Mouse (Mus musculus) neural tube, embryonic 11.5 days (tissue): Measurements from ENCODE around the gene Gm20388. TPM values are rescaled to one million over a fixed set of nuclear protein-coding genes. Genes with fewer than 3 reads are reported as not detected.

Source experiments
- ATAC-seq: fragments of 200-750 bp; cut with Nextera tagmentation; 2 replicates; pipeline ENCODE4 v1.8.0; 2017; ENCODE audit warnings: moderate number of reproducible peaks, mild to moderate bottlenecking, moderate TSS enrichment, moderate library complexity; ENCODE audit not compliant: insufficient read depth, low FRiP score, low TSS enrichment
- DNase-seq: peaks from one replicate; pipeline ENCODE4 v3.0.0-alpha.2; 2015; ENCODE audit warnings: low spot score
- H3K27ac ChIP-seq: fragments of 300-500 bp; sonication (generic); 2 replicates; pipeline ENCODE4 v1.5.1; 2014; ENCODE audit warnings: low read depth, mild to moderate bottlenecking, low read length
- H3K27me3 ChIP-seq: fragments of 300-500 bp; sonication (generic); 2 replicates; pipeline ENCODE4 v1.6.1; 2014; ENCODE audit warnings: mild to moderate bottlenecking, low read length, mixed read lengths; ENCODE audit not compliant: control insufficient read depth, insufficient read depth
- H3K36me3 ChIP-seq: fragments of 300-500 bp; sonication (generic); 2 replicates; pipeline ENCODE4 v1.6.1; 2014; ENCODE audit warnings: mild to moderate bottlenecking, low read length, moderate library complexity, mixed read lengths; ENCODE audit not compliant: control insufficient read depth, insufficient read depth
- H3K4me1 ChIP-seq: fragments of 300-500 bp; sonication (generic); 2 replicates; pipeline ENCODE4 v1.6.1; 2014; ENCODE audit warnings: low read length, mixed read lengths; ENCODE audit not compliant: control insufficient read depth, insufficient read depth
- H3K4me2 ChIP-seq: fragments of 300-500 bp; sonication (generic); 2 replicates; pipeline ENCODE4 v1.6.1; 2014; ENCODE audit warnings: low read depth, mild to moderate bottlenecking, moderate library complexity
- H3K4me3 ChIP-seq: fragments of 300-500 bp; sonication (generic); 2 replicates; pipeline ENCODE4 v1.5.1; 2014; ENCODE audit warnings: low read depth, low read length
- H3K9ac ChIP-seq: fragments of 300-500 bp; sonication (generic); 2 replicates; pipeline ENCODE4 v1.6.1; 2014; ENCODE audit warnings: mild to moderate bottlenecking, low read length
- H3K9me3 ChIP-seq: fragments of 300-500 bp; sonication (generic); 2 replicates; pipeline ENCODE4 v1.6.1; 2016; ENCODE audit warnings: low read length; ENCODE audit not compliant: control insufficient read depth
- WGBS: fragments of 180-500 bp; shearing (Covaris S2); extraction: QIAGEN DNeasy Blood & Tissue Kit; methylation state at CpG from one replicate; pipeline ENCODE4 v1.1.7; 2014; 5-methylcytosine and 5-hydroxymethylcytosine counted together
- polyA plus RNA-seq: library from polyadenylated mRNA; unstranded; fragments of >200 nt; fragmentation: Nextera tagmentation; extraction: Ambion mirVana; gene quantifications from 2 replicates; pipeline ENCODE4 v1.2.1, GENCODE M21; 2014

Gm20388 gene
- polyA plus RNA-seq, 1 experiment from 2014 or later = not detected

GRCm38 (mm10) chr8:121688496-121688895 is 1777.9 kb downstream of the Gm20388 start:
- no peak overlapping the region for H3K27ac ChIP-seq
- WGBS = 42% methylated on average over 5 of the region's 5 CpGs

GRCm38 (mm10) chr8:121694453-121694852 is 1783.8 kb downstream of the Gm20388 start:
- H3K27ac ChIP-seq = no peak overlapping the region
- H3K4me1 ChIP-seq = peaks cover 10% of the 10 kb centered on the region
- no peak overlapping the region for H3K4me3 ChIP-seq
- H3K4me2 ChIP-seq = no peak overlapping the region
- 52% methylated on average over 4 of the region's 4 CpGs for WGBS
- no peak for DNase-seq
- H3K27me3 ChIP-seq = no peaks in the 10 kb centered on the region
- no peaks in the 10 kb centered on the region for H3K36me3 ChIP-seq
- no peak for ATAC-seq
- no peak overlapping the region for H3K9ac ChIP-seq
- H3K9me3 ChIP-seq = no peaks in the 10 kb centered on the region

More at GRCm38 (mm10) chr8:121688496-121688895, 1777.9 kb downstream of the Gm20388 start:
- H3K36me3 ChIP-seq = no peaks in the 10 kb centered on the region
- DNase-seq (no peak), ATAC-seq (no peak)
- H3K9ac ChIP-seq = no peak overlapping the region
- no peak overlapping the region for H3K4me2 ChIP-seq
- H3K27me3 ChIP-seq = no peaks in the 10 kb centered on the region
- H3K9me3 ChIP-seq = no peaks in the 10 kb centered on the region
- H3K4me1 ChIP-seq = peaks cover 4% of the 10 kb centered on the region
- no peak overlapping the region for H3K4me3 ChIP-seq

GRCm38 (mm10) chr8:121695585-121696184 is 1785.0 kb downstream of the Gm20388 start:
- no peaks in the 10 kb centered on the region for H3K36me3 ChIP-seq
- H3K9ac ChIP-seq = no peak overlapping the region
- peaks cover 10% of the 10 kb centered on the region for H3K4me1 ChIP-seq
- H3K9me3 ChIP-seq = no peaks in the 10 kb centered on the region
- no peak overlapping the region for H3K4me3 ChIP-seq
- no peak overlapping the region for H3K4me2 ChIP-seq
- H3K27ac ChIP-seq = no peak overlapping the region
- WGBS = 82% methylated on average over 6 of the region's 6 CpGs
- DNase-seq (no peak), ATAC-seq (no peak)
- H3K27me3 ChIP-seq = no peaks in the 10 kb centered on the region

- ATAC-seq = no peak; the same call in 1 of the 2 replicates
- 1% methylated on average over 17 of the region's 17 CpGs for WGBS
- Histone ChIP-seq H3K4me2 (peak overlapping the region; percentile 32), H3K27me3 (no peaks in the 10 kb centered on the region), H3K9me3 (no peaks in the 10 kb centered on the region), H3K27ac (no peak overlapping the region), H3K36me3 (no peaks in the 10 kb centered on the region), H3K4me3 (no peak overlapping the region), H3K4me1 (peaks cover 10% of the 10 kb centered on the region), H3K9ac (no peak overlapping the region)
- peak; percentile 25 for DNase-seq
Measured at GRCm38 (mm10) chr8:121697735-121698614, 1787.3 kb downstream of the Gm20388 start.

- no peak overlapping the region for H3K9ac ChIP-seq
- ATAC-seq = no peak
- DNase-seq = no peak
- H3K4me2 ChIP-seq = peak overlapping the region; percentile 32
- H3K4me1 ChIP-seq = peaks cover 10% of the 10 kb centered on the region
- H3K36me3 ChIP-seq = no peaks in the 10 kb centered on the region
- no peaks in the 10 kb centered on the region for H3K9me3 ChIP-seq
- 10% methylated on average over 9 of the region's 9 CpGs for WGBS
- no peaks in the 10 kb centered on the region for H3K27me3 ChIP-seq
- no peak overlapping the region for H3K27ac ChIP-seq
- H3K4me3 ChIP-seq = no peak overlapping the region
Measured at GRCm38 (mm10) chr8:121698615-121699101, 1788.0 kb downstream of the Gm20388 start.

- no peak overlapping the region for H3K4me3 ChIP-seq
- H3K4me2 ChIP-seq = no peak overlapping the region
- H3K9me3 ChIP-seq = no peaks in the 10 kb centered on the region
- H3K9ac ChIP-seq = no peak overlapping the region
- DNase-seq (no peak), ATAC-seq (no peak)
- peaks cover 10% of the 10 kb centered on the region for H3K4me1 ChIP-seq
- WGBS = 90% methylated on average over 2 of the region's 2 CpGs
- no peaks in the 10 kb centered on the region for H3K27me3 ChIP-seq
- H3K36me3 ChIP-seq = no peaks in the 10 kb centered on the region
- no peak overlapping the region for H3K27ac ChIP-seq
Measured at GRCm38 (mm10) chr8:121699936-121700335, 1789.3 kb downstream of the Gm20388 start.

- 79% methylated on average over 3 of the region's 3 CpGs for WGBS
- Histone ChIP-seq H3K36me3 (no peaks in the 10 kb centered on the region), H3K9me3 (no peaks in the 10 kb centered on the region), H3K4me2 (no peak overlapping the region), H3K27me3 (no peaks in the 10 kb centered on the region), H3K27ac (no peak overlapping the region), H3K4me3 (no peak overlapping the region), H3K9ac (no peak overlapping the region), H3K4me1 (no peaks in the 10 kb centered on the region)
- no peak for DNase-seq
- ATAC-seq = no peak
Measured at GRCm38 (mm10) chr8:121705174-121705573, 1794.5 kb downstream of the Gm20388 start.

GRCm38 (mm10) chr8:121706956-121707355 is 1796.3 kb downstream of the Gm20388 start:
- no peak overlapping the region for H3K9ac ChIP-seq
- 87% methylated on average over 11 of the region's 11 CpGs for WGBS
- no peak overlapping the region for H3K4me2 ChIP-seq
- H3K4me1 ChIP-seq = no peaks in the 10 kb centered on the region
- no peaks in the 10 kb centered on the region for H3K27me3 ChIP-seq
- ATAC-seq (no peak), DNase-seq (no peak)
- no peak overlapping the region for H3K27ac ChIP-seq
- H3K9me3 ChIP-seq = no peaks in the 10 kb centered on the region
- no peaks in the 10 kb centered on the region for H3K36me3 ChIP-seq
- H3K4me3 ChIP-seq = no peak overlapping the region
